Mouse (Mus musculus): ENCODE measurements around the gene Arhgap40.

Arhgap40 gene

DNA sequence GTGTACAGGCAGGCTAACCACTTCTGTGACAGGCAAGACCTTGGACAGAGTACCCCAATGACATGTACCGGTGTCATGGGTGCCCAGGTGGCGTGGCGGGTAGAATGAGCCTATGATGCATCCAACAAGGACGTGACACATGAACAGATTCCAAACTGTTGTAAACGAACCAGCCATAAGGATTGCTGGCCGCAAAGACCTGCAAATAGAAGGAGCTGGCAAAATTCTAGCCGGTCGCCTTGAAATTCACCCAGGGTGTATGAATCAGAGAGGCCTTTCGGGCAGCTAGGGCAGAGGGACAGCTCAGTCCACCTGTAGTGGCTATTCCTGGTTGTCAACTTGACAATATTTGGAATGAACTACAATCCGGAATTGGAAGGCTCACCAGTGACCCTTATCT, 41.8 kb downstream of the Arhgap40 start:
- no peak for DNase-seq

DNA sequence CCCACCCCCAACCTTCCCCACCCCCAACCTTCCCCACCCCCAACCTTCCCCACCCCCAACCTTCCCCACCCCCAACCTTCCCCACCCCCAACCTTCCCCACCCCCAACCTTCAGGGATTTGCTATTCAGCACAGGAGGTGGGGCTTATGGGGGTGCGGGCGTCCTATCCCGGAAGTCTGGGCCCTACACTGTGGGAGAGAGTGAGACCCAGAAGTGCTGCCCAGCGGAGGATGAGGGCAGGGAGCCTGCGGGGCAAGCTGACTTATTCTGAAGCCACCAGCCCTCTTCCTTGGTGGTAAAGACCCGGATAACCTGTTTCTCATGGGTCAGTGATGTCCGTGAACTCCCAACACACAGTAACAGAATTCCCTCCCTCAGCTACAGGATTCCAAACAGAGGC, 42.7 kb downstream of the Arhgap40 start:
- DNase-seq = peak; percentile 44

DNA sequence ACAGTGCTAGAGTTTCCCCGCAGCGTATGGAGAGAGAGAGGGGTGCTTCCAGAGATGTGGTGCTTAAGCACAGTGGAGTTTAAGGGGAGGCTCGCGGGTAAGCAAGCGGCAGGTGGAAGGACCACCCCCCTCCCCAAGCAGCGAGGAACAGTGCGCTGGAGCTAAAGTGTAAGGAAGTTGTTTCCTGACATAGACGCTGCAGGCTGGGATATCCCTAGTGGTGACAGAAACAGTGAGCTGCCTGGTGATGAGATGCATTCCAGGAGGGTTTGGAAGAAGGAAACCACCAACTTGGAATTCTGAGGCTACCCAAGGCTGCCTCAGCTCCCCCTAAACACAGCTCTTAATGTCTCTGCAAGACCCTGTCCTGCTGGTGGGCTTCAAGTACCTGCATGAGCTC, 43.2 kb downstream of the Arhgap40 start:
- no peak for DNase-seq

DNA sequence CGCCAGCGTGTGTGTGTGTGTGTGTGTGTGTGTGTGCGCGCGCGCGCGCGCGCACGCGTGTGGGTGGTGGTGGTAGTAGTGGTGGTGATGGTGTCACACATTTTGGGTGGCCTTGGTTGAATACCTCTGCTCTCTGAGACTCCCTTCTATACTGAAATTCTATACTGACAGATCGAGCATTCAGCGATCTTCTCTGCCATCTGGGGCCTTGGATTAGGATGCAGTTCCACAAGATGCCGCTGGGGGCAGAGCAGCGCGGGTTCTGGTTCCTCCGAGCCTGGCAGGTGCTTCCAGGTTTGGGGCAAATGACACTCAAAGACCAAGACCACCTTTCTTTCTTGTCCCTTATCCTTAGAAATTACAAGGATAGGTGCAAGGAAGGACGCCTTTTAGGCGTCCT, 43.6 kb downstream of the Arhgap40 start:
- peak; percentile 66 for DNase-seq

DNA sequence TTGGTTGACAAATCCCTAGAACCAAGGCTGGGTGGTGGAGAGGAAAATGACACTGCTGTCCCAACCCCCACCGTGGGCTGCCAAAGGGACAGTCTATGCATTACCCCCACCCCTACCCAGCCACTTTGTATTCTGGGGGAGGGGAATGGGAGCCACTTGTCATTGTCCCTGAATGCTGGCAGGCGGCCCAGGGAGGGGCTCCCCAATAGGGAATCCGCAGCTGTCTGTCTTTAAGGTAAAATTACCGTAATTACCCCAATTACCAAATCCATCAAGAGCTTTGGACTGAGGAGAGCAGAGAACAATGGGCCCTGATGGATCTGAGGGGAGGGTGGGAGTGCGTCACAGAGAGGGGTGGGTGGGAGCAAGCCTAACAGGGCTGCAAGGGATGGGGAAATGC, 44.2 kb downstream of the Arhgap40 start:
- no peak for DNase-seq

DNA sequence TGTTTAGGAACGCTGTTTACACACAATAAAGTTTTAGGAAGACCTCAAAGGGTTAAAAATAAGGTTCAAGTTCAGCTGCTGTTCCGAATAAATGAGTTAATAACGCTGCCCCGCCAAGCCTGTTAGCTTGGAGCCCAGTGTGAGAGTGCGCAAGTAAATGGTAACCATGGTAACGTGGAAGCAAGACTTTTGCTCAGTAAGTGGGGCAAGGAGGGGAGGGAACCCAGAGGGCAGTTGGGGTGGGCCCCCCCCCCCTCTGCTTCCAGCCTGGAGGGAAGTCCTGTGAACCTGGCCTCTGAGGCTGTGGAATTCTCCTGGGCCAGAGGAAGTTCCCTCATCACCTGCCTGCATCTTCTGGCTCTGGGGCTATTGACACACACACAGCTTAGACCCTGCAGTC, 47.3 kb downstream of the Arhgap40 start:
- no peak for DNase-seq

DNA sequence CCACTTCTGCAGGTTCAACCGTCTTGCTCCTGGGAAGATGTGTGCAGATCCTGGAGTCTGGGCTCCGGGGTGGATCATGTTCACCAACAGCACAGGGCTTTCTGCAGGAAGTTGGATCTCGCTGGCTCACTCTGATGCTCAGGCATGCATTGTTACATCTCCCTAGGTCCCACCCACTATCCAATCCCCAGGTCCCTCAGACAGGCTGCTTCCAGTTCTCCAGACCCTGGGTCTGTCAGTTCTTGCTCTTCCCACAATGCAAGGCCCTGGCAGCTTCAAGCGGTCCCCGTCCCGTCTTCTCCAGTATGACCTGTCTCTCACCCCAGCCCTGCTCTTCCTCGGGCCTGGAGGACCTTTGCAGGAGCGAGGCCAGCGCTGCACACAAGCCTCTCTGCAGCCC, 48.2 kb downstream of the Arhgap40 start:
- no peak for DNase-seq

DNA sequence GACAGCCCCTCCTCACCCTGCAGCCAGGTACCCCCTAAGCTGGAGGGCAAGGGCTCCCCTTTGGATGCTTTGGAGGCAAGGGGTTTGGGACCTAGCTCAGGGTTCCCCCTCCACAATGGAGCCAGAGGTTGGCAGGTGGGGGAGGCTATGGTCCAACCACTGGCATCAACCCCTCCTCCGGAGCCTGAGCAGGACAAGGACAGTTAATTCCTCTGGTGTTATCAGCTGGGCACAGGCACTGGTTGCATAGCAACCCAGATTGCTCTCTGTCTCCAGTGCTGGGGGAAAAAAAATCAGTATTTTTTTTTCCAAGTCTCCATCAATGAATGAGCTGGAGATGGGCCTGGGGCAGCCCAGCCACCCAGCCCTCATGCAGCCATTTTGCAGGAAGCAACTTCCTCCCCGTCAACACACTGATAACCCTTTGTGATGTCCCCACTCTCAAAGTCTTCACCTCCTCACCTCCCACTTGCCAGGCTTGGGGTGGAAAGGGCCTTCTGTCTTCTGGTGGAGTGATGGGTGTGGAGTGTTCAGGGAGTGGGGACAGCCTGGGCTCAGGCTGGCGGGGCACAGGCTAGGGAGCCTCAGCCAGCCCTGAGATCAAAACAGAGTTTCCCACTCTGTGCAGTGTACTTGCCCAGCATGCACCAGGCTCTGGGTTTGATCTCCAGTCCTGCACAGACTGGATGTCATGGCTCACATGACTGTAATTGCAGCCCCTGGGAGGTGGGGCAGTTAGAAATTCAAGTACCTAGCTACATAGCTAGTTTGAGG, 49.0 kb downstream of the Arhgap40 start:
- DNase-seq = no peak

DNA sequence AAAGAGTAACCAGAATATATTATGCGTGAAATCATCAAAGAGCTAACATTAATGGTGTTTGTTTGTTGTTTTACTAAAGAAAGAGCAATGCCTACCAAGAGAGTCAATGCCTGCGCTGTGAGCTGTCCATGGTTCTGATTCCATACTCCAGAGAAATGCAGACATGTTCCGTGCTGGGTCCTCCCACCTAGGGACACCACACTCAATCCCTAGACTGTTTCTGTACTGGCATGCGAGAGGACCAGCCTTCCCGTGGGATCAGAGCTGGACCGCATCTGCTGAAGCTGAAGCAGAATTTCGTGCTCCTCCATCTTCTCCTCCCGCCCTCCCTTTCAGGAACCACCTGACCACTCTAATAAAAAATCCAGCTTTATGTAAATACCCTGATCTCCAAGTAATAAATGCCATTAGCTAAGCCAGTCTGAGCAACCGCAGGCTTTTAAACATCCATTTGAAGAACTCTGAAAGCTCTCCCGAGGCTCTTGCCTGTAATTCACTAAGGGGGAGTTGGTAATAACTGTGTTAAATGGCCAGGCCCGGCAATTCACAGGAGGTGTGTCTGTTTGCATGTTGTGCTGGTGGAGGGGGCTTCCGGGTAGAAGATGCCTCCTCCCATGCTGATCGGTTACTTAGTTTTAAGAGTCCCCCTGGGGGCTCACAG, 58.0 kb downstream of the Arhgap40 start:
- peak; percentile 84 for DNase-seq

DNA sequence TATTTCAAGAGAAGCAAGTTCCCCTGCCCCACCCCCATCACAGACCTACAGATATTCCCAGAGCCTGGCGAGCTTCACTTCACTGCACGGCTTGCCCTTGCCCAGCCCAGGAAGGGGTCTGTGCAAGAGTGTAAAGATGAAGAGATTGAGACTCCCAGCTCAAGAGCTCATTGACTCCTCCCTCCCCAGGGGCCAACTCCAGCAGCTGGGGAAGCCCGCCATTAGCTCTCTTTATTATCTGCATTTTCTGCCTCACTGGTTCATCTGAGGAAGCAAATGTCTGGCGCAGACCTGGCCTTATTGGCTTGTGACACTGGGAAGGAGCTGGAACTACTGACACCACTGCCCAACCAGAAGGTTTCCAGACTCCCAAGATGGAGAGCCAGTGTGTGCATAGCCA, 67.4 kb downstream of the Arhgap40 start:
- DNase-seq = no peak

DNA sequence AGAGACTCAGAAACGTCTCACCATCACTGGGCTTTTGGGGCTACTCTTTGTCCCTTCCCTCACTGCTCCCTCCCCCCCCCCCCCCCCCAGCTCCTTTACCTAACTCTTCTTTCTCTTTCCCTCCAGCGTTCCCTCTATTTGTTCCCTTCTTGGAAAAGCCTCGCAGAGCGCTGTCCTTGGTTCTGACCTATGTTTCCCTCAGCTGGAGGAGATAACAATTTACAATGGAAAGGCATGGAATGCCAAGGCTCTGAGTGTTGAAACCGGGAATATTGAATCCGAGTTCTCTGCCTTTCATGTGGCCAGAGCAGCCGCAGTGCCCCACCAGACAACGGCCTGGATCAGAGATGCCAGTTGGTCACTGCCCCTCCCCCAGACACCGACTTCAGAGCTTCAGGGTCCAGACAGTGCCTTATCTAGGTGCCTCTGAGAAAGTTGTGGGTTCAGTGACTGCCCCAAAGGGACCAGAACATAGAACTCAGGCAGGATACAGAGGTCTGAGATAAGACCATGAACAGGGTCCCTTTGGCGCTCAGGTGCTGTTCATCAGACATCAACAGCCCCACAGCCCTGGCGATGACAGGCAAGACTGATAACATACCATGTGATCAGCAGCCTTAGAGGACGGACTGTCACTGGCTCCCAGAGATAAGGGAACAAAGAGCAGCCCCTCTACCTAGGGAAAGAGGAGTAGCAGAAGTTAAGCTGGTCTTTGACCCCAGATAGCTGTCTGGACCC, 72.2 kb downstream of the Arhgap40 start:
- peak; percentile 54 for DNase-seq

DNA sequence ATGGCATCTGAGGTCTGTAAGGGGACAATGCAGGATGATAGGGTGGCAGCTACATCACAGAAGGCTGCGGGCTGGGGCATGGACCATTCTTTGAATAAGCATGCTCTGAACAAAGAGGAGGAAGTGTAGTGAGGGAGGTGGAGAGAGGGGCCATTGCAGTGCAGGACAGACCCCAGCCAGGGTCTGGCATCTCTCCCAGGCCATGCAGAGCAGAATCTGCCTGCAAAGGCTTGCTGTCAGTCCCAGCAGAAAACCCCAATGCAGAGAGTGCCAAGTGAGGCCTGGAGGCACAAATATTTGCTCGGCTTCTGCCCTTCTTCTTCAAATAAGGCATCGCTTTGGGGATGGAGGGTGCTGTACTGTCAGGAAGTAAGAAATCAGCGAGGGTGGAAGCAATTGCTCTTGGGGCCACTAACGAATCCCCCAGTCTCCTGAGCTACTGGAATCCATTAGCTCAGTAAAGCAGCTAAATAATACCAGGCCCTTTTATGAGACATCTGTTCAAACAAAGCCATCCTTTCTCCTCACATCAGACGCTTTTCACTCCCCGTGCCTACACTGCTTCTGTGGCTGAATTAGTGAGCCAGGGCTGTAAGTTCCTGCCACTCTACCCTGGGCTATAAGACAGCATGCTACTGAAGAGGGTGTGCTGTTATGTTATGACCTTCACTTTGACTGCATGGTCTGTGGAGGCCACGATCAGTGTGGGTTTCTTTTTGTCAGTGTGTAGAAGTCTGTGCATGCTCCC, 76.1 kb downstream of the Arhgap40 start:
- DNase-seq = no peak

DNA sequence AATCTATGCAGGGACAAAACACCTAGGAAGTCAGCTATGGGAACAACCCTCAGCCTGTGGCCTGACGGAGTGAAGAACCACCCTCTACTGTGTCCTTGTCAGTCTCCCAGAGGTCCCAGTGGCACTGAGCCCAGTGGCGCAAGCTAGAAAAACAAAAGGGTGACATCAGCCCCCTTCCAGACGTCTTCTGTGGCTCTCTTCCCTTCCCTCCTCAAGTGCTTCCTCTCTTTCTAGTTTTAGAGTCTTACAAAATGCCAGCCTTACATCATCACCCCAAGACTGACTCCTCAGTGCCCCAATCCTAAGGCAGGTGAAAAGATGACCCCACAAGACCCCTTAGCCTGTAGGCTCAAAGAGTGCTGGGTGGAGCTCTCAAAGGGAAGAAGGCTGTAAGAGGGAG, 77.9 kb downstream of the Arhgap40 start:
- DNase-seq = no peak

DNA sequence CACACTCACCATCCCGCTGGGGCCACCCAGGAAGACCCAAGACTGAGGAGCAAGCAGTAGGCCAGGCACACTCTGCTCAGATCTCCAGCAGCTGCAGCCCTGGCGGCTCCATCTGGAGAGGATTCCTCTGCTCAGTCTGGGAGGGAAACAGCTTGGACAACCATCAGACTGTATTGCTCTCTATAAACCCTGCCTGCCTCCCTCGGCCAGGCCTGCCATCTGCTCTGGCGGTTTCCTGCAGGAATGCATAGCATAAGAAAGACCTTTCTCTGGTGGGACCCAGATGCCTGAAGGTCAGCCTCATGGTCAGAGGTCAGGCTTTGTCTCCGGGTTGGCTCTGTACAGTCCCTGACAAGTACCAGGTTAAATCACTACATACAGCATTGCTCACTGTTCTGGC, 78.7 kb downstream of the Arhgap40 start:
- no peak for DNase-seq

DNA sequence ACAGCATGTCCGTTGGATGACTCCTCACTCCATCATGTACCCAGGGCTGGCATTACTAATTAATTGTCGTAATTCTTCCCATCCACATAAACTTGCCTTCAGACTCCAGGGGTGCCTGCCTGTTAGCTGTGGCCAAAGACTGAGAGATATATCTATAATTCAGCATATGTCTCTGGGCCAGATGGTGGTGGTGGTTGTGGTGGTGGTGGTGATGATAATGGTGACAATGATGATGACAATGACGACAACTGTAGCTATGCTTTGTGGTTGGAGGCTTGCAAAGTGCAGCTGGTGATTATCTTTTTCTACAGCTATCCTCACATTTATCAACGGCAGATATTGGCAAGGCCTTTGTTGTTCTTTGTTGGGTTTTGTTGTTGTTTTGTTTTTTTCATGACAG, 80.8 kb downstream of the Arhgap40 start:
- DNase-seq = no peak

DNA sequence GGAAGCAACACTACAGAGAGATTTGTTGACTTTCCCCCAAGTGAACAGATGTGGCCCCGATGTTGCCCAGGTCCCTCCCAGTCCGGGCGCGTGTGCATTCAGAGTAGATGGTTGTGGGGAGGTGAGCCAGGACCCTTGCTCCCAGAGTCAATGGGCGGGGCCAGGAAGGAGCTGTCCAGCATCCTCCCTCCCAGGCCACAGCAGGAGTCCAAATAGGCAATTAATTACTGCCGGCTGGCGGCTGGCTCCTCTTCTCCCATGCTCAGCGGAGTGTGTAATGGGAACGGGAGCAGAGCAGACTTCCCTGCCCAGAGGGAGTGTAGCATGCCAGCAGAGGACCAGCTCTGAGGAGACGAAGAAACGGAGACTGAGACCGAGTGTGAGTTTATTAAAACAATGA, 82.5 kb downstream of the Arhgap40 start:
- peak; percentile 61 for DNase-seq

DNA sequence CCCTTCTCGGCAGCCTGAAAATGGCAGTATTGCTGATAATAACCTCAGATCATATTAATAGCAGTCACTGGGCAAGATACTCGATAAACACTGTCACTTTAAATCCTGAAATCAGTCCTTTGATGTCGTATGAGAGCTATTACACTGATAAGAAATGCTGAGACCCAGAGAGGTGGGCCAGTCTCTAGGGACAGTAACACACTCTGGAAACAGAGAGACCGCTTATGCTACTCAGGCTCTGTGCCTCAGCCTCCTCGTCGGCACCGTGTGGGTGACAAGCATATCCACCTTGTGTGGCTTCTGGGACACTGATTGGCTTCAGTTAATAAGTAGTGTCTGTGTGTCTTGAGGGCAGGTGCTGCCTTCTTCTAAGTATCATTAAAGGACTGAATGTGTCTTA, 83.0 kb downstream of the Arhgap40 start:
- no peak for DNase-seq

DNA sequence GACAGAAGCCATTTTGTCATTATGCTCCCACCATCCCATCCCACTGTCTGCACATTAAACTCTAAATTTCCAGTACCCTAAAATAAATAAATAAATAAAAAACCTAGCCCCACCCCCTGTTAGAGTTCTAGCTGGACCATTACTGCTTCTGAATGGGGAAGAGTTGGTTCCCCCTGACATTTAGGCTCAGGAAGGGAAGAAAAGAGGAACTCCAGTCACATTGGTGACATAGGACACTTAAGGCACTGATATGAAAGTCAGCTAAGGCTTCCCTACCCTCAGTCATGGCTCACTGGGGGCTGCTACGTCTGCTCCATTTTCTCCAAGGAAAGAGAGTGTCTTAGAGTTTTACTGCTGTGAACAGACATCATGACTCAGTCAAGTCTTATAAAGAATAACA, 84.2 kb downstream of the Arhgap40 start:
- DNase-seq = no peak
